Mouse (Mus musculus) CH12.LX (cell line): ENCODE measurements around the gene Mgat4c.

Source experiments
- CTCF ChIP-seq, 2 experiments: IDR thresholded peaks in 1 of 2; conservative IDR thresholded peaks in 1 of 2; 2 replicates each; pipeline ENCODE4 v1.5.1; 2011 to 2012; ENCODE audit warnings: low read depth in 2 of 2, low read length in 2 of 2, improper control_type of control experiment in 1 of 2, inconsistent platforms in 1 of 2, mild to moderate bottlenecking in 1 of 2, moderate library complexity in 1 of 2
- POLR2AphosphoS2 ChIP-seq: IDR thresholded peaks from 2 replicates; pipeline ENCODE4 v1.6.1; 2011; ENCODE audit warnings: low read depth, low read length, improper control_type of control experiment
- TCF12 ChIP-seq: IDR thresholded peaks from 2 replicates; pipeline ENCODE4 v1.6.1; 2014; ENCODE audit warnings: low read depth, mild to moderate bottlenecking, inconsistent platforms, low read length, improper control_type of control experiment
- UBTF ChIP-seq: IDR thresholded peaks from 2 replicates; pipeline ENCODE4 v1.6.1; 2012; ENCODE audit warnings: low read depth, mild to moderate bottlenecking, inconsistent platforms, low read length, improper control_type of control experiment, moderate library complexity
- ZC3H11A ChIP-seq: IDR thresholded peaks from 2 replicates; pipeline ENCODE4 v1.6.1; 2012; ENCODE audit warnings: low read depth, mild to moderate bottlenecking, inconsistent platforms, low read length, improper control_type of control experiment

GRCm38 (mm10) chr10:102196850-102197249, 515.6 kb downstream of the Mgat4c start:
- TF ChIP-seq UBTF (no peak), POLR2AphosphoS2 (no peak), ZC3H11A (no peak), TCF12 (no peak), CTCF (conservative IDR thresholded peaks at IDR 0.05 in 1 of 2, IDR thresholded peaks at IDR 0.05 in 1 of 2; ENCODE audit: low read depth in 2 of 2, low read length in 2 of 2) (no peak)
